In genomic region chr8:84839411-84839810, GRCm38 (mm10) we compare ENCODE assay signal across 8 mouse cellular contexts. TPM values are rescaled to one million over a fixed set of nuclear protein-coding genes. Genes with fewer than 3 reads are reported as not detected.
A peak's percentile ranks its signal among the peaks of the same experiment; 100 is the strongest.
DNase-seq lines count a peak whose midpoint lies in the region; ATAC-seq and TF ChIP-seq lines count a peak whose summit lies in the region.
"Had no signal": no experiment of that assay in that cellular context is flagged by ENCODE, and none has a peak within 500 bp of the region (broad histone marks: within the 10 kb centered on the region; RNA-seq: fewer than 3 reads in every experiment).

No protein-coding gene starts in this region.

- no peak for DNase-seq in testis, postnatal 14 days (ENCODE audit: low spot score)
- no peak for DNase-seq in natural killer cell, adult 2 months (ENCODE audit: low spot score in 2 of 2)
- DNase-seq in embryo, embryonic 11 days: no peak
- DNase-seq: adrenal gland, postnatal 10 days had no signal

- H3K9me3 ChIP-seq in forebrain, embryonic 15.5 days: no peaks in the 10 kb centered on the region
- H3K9me3 ChIP-seq in liver, embryonic 12.5 days (replicated peaks): no peaks in the 10 kb centered on the region

- peaks cover 6% of the 10 kb centered on the region for H3K4me1 ChIP-seq in testis, adult 2 months (ENCODE audit: control insufficient read depth, insufficient read depth, low read length)
- peaks cover 53% of the 10 kb centered on the region for H3K4me1 ChIP-seq in forebrain, embryonic 15.5 days
- H3K4me1 ChIP-seq in liver, embryonic 12.5 days: peaks cover 91% of the 10 kb centered on the region

- no peak for TF ChIP-seq POLR2A in testis, adult 2 months (IDR thresholded peaks at IDR 0.05; ENCODE audit: control insufficient read depth, low read depth, low read length)

- peaks cover 6% of the 10 kb centered on the region for H3K36me3 ChIP-seq in testis, adult 2 months (ENCODE audit: control insufficient read depth, insufficient read depth, low read length)
- peaks cover 69% of the 10 kb centered on the region for H3K36me3 ChIP-seq in forebrain, embryonic 15.5 days
- H3K36me3 ChIP-seq in liver, embryonic 12.5 days: peaks cover 86% of the 10 kb centered on the region

- TF ChIP-seq CTCF in testis, adult 2 months (IDR thresholded peaks at IDR 0.05; ENCODE audit: control insufficient read depth, insufficient read depth, insufficient replicate concordance, low read depth, low read length): no peak

- ATAC-seq in forebrain, embryonic 15.5 days (replicated peaks): no peak
- no peak for ATAC-seq in liver, embryonic 12.5 days
- no peak for ATAC-seq in cerebellum, adult (ENCODE audit: insufficient number of reproducible peaks, low FRiP score, low TSS enrichment)

- H3K4me3 ChIP-seq in testis, adult 2 months (ENCODE audit: control insufficient read depth, low read depth, low read length): peak overlapping the region; percentile 97; the same call in 1 of the 2 replicates
- H3K4me3 ChIP-seq in forebrain, embryonic 15.5 days: peak overlapping the region; percentile 59
- peak overlapping the region; percentile 81 for H3K4me3 ChIP-seq in liver, embryonic 12.5 days

- no peak overlapping the region for H3K9ac ChIP-seq in forebrain, embryonic 15.5 days (replicated peaks)
- H3K9ac ChIP-seq in liver, embryonic 12.5 days: peak overlapping the region; percentile 90

- H3K27ac ChIP-seq in testis, adult 2 months (ENCODE audit: control insufficient read depth, insufficient read depth, low read depth, low read length): no peak overlapping the region
- no peak overlapping the region for H3K27ac ChIP-seq in forebrain, embryonic 15.5 days (replicated peaks)
- peak overlapping the region; percentile 95 for H3K27ac ChIP-seq in liver, embryonic 12.5 days

- WGBS in forebrain, embryonic 15.5 days: 99% methylated on average over 2 of the region's 2 CpGs
- 79% methylated on average over 2 of the region's 2 CpGs for WGBS in liver, embryonic 12.5 days (ENCODE audit: insufficient replicate concordance)

- H3K4me2 ChIP-seq in forebrain, embryonic 15.5 days (replicated peaks): peak overlapping the region; percentile 60
- H3K4me2 ChIP-seq in liver, embryonic 12.5 days: peak overlapping the region; percentile 81

- no peaks in the 10 kb centered on the region for H3K27me3 ChIP-seq in testis, adult 2 months (ENCODE audit: control insufficient read depth, insufficient read depth, low read length)
- H3K27me3 ChIP-seq in forebrain, embryonic 15.5 days: no peaks in the 10 kb centered on the region
- no peaks in the 10 kb centered on the region for H3K27me3 ChIP-seq in liver, embryonic 12.5 days (replicated peaks)

RNA-seq across cellular contexts. Expression of gene Rad23a, which starts 1.1 kb away (rescaled TPM):
- 106 and 110 TPM in 2 replicates for polyA plus RNA-seq in testis, adult 2 months (2012; rRNA removed)
- 82.1 and 85.1 TPM in 2 replicates for polyA plus RNA-seq in forebrain, embryonic 15.5 days (2015; fragmentation: Nextera tagmentation; extraction: Ambion mirVana)
- 274 and 281 TPM in 2 replicates for polyA plus RNA-seq in liver, embryonic 12.5 days (2016; fragmentation: Nextera tagmentation; extraction: Ambion mirVana)

RNA-seq across cellular contexts. Expression of gene Calr, which starts 7.3 kb away (rescaled TPM):
- polyA plus RNA-seq in testis, adult 2 months (2012; rRNA removed): 318 and 384 TPM in 2 replicates
- polyA plus RNA-seq in forebrain, embryonic 15.5 days (2015; fragmentation: Nextera tagmentation; extraction: Ambion mirVana): 559 and 575 TPM in 2 replicates
- polyA plus RNA-seq in liver, embryonic 12.5 days (2016; fragmentation: Nextera tagmentation; extraction: Ambion mirVana): 590 and 610 TPM in 2 replicates

RNA-seq across cellular contexts. Expression of gene Gadd45gip1, which starts 8.1 kb away (rescaled TPM):
- polyA plus RNA-seq in testis, adult 2 months (2012; rRNA removed): 9.4 and 12.0 TPM in 2 replicates
- polyA plus RNA-seq in forebrain, embryonic 15.5 days (2015; fragmentation: Nextera tagmentation; extraction: Ambion mirVana): 36.3 and 39.9 TPM in 2 replicates
- 69.9 and 71.0 TPM in 2 replicates for polyA plus RNA-seq in liver, embryonic 12.5 days (2016; fragmentation: Nextera tagmentation; extraction: Ambion mirVana)

RNA-seq across cellular contexts. Expression of gene Dand5, which starts 16.8 kb away (rescaled TPM):
- polyA plus RNA-seq in testis, adult 2 months (2012; rRNA removed): 27.1 and 29.7 TPM in 2 replicates
- 8.1 and 8.9 TPM in 2 replicates for polyA plus RNA-seq in forebrain, embryonic 15.5 days (2015; fragmentation: Nextera tagmentation; extraction: Ambion mirVana)
- 3.4 and 4.3 TPM in 2 replicates for polyA plus RNA-seq in liver, embryonic 12.5 days (2016; fragmentation: Nextera tagmentation; extraction: Ambion mirVana)

RNA-seq across cellular contexts. Expression of gene Farsa, which starts 17.4 kb away (rescaled TPM):
- 50.4 and 55.7 TPM in 2 replicates for polyA plus RNA-seq in testis, adult 2 months (2012; rRNA removed)
- 122 and 127 TPM in 2 replicates for polyA plus RNA-seq in forebrain, embryonic 15.5 days (2015; fragmentation: Nextera tagmentation; extraction: Ambion mirVana)
- polyA plus RNA-seq in liver, embryonic 12.5 days (2016; fragmentation: Nextera tagmentation; extraction: Ambion mirVana): 96.3 and 98.6 TPM in 2 replicates
